Mouse (Mus musculus): Measurements from ENCODE around the gene Itch.
"Not testable (repeated sequence)": the region's sequence is repeated elsewhere in the genome, so short reads cannot be mapped to it uniquely, and the experiment has no call there.

Itch gene

DNA sequence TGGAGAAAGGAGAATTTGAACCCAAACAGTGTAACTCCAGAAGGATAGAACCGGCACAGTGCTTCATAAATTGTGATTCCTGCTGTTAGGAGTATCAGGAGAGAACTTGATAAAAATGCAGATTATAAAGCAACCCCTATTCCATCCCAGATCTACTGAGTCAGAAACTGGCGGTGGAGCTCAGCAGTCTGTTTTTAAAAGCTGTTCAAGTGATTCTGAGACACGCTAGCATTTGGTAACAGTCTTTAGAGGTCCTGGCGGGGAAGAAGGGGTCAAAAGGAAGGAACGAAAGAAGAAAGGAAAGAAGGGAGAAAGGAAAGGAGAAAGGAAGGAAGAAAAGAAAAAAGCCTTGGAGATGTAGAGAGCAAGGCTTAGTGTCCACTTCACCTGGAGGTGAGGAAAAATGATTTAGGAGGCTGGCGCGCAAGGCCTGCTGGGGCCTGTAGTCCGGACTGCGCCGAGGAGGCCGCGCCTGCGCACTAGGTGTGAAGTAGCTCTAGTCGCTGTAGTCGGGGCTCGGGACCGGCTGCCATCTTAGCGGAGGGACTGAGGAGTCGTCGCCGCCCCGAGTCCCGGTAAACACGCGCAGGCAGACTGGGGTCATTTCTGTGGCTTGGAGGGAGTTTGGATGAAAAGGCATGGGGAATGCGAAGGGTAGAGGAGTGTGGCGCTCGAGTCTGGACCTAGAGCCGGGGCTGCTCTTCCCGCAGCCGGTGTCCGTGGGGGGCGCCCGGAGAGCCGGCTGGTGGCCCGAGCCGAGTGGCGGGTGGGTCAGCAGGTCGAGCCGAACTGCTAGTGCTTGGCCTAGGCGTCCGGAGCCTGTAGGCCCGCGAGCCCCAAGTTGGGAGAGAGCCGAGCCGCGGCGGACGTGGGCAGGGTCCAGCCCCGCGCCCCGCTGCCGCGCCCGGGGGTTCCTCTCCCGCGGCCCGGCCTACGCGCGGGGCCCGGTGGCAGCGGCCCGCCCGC lies at the start of gene Itch:
Gene Itch, plus strand, starts transcription at position 499 of the 966 bp plus-strand sequence.
- in situ Hi-C loops (cut with MboI) = no loop called here

DNA sequence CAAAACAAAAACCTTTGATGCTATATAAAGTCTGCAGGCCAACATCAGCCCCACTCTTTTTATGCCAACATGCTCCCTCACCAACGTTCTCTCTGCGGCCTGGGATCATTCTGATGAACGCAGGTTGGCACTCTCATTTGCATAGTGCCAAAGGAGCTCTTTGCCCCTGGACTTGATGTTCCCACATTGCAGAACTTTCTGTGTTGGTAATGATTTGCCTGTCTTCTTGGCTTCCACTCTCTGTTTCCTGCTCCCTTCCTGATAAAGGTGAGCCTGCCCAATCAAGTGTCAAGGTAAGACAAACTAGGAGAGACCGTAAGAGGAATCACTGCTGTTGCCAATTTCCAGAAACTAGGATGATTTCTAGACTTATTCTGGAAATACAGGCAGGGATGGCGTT lies 48.8 kb upstream of the Itch start:
- in situ Hi-C loops (cut with MboI) = loop anchor here (25.0 kb wide), 1 partner anchor 103 kb away; no protein-coding TSS in a partner anchor

DNA sequence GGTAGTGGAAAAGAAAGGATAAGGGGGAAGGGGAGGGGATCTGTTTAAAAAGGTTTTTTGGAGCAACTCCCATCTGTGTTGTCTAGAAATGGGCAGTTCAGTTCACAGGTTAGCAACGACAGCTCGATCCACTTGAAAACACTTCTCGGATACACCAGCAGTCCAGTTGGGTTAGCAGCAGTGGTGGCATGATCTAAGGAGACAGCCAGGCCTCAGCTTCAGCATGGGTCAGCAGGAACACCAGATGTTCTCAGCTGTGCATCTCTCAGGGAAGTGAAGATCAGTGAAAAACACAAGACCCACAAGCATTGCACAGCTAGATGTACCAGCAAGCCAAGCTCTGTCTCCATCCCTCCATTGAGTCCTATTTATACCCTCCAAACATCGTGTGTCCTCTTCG lies 47.0 kb upstream of the Itch start:
- in situ Hi-C loops (cut with MboI) = loop anchor here (25.0 kb wide), 1 partner anchor 101 kb away; no protein-coding TSS in a partner anchor

DNA sequence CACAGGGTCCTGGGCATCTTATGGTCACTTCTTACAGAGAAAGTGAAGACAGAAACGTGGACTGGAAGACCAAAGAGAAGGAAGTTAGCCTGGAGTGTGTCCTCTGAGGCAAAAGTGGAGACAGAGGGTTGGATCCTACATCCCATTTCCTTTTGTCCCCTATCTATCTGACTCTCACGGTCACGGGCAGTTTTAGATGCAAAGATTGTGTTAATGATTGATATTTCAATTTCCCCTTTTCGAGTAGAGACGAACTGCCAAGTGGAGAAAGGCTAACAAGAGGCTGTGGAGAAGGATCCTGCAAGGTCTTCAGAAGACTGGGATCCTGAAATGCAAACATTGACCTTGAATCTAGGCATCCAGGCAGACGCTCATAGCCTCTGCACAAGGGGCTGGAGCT lies 45.0 kb upstream of the Itch start:
- in situ Hi-C loops (cut with MboI) = loop anchor here (25.0 kb wide), 1 partner anchor 99 kb away; no protein-coding TSS in a partner anchor

DNA sequence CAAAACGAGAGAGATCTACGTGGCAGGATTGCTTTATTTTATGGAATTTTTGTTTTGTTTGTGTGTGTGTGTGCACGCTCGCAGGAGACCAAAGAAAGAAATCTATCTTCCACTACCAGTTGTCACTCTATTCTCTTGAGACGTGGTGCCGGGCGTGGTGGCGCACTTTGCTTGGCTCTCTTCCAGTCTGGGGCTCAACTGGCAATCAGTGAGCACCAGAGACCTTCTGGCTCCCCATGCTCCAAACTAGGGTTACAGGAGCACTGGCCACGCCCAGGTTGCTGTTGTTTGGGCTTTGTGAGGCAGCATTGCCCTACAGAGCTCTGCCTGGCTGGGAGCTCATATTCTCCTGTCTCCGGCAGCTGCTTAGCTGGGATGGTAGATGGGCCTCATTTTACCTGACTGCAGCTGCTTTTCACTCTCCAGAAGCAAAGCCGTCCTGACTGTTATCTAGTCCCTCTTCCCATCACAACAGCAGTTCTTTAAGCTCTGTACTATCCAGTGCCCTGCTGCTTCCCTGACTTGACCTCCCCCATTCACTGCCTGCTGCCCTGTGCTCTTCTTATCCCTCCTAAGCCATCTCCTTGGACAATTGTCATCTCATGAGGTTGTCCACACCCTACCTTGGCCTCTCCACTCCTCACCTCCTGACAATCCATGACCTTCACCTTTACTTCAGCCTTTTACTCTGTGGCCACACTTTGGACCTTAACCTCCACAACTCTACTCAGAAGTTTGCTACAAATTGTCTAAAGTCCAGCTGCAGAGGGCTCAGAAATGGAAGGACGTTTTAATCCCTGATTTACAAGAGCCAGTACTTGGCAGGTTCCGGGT lies 42.2 kb upstream of the Itch start:
- in situ Hi-C loops (cut with MboI) = loop anchor here (25.0 kb wide), 1 partner anchor 96 kb away; no protein-coding TSS in a partner anchor

DNA sequence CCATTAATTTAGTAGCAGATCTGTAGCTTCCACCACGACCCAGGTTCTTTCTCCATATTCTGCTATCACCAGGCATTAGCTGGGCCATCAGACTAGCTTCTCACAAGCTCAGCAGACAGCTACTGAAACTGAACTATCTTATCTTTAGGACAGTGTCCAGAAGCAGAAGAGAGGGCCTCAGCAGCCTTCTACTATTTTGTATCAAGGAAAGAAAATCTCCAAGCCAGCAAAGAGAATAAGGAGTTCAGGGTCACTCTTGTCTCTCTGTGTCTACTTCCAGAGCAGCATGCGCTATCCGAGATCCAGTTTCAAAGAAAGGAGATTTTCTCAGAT lies 41.6 kb upstream of the Itch start:
- in situ Hi-C loops (cut with MboI) = loop anchor here (25.0 kb wide), 1 partner anchor 96 kb away; no protein-coding TSS in a partner anchor

DNA sequence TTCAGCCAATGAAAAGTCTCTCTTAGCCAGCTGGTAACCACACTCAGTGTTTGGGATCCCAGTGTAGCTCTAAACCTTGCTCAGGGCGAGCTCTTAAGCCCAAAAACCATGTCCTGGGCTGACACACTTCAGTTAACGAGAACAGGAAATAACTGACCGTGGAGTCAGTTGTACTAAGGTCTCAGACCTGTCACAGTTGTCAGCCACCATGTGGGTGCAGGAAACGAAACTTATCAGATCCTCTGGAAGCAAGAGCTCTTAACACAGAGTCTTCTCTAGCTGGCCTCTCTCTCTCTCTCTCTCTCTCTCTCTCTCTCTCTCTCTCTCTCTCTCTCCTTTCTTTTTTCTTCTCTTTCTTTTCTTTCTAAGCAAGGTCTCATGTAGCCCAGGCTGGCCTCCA lies 39.9 kb upstream of the Itch start:
- in situ Hi-C loops (cut with MboI) = loop anchor here (25.0 kb wide), 1 partner anchor 94 kb away; no protein-coding TSS in a partner anchor

DNA sequence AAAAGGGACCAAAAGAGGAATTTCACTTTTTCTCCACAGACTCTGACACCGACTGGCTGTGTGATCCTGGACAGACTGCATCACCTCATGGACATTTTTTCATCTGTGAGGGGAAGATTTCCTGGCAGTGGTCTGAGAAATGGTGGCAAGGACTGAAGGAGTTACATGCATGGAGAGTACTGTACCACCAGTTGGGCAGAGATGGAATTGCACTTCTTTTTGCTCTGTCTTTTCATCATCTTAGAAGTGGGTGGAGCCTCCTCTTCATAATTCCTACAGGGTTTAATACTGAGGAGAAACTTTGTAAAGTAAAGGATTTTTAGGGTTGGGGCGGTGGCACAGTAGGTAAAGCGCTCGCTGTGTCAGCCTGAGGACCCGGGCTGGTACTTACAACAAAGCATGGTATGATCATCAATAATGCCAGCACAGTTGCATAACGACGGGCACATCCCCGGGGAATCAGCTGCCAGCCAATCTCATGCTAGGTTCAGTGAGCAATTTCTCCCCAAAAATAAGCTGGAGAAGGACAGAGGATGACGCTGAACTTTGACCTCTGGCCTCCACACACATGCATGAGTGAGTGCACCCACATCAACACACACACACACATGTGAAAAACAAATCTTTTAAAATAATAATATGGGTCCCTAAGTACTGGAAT lies 34.5 kb upstream of the Itch start:
- in situ Hi-C loops (cut with MboI) = loop anchor here (25.0 kb wide), 1 partner anchor 88 kb away; no protein-coding TSS in a partner anchor

DNA sequence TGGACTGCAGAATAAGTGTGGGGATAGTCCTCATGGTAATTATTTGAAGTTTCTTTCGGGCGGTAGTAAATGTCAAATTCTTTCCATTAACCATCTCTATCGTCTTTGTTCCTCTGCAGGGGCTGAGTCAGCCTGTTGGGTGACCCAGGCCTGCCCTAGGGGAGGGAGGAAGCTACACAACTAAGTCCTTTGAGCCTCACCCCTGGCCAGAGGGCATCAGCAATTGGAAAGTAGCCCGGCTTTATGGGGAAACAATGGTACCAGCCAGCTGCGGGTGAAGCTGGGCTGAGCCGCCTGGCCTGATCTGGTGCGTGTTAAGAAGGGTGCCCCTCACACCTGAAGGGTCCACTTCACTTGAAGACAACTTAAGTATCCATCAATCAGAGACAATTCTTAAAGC lies 33.9 kb upstream of the Itch start:
- in situ Hi-C loops (cut with MboI) = loop anchor here (25.0 kb wide), 1 partner anchor 88 kb away; no protein-coding TSS in a partner anchor

DNA sequence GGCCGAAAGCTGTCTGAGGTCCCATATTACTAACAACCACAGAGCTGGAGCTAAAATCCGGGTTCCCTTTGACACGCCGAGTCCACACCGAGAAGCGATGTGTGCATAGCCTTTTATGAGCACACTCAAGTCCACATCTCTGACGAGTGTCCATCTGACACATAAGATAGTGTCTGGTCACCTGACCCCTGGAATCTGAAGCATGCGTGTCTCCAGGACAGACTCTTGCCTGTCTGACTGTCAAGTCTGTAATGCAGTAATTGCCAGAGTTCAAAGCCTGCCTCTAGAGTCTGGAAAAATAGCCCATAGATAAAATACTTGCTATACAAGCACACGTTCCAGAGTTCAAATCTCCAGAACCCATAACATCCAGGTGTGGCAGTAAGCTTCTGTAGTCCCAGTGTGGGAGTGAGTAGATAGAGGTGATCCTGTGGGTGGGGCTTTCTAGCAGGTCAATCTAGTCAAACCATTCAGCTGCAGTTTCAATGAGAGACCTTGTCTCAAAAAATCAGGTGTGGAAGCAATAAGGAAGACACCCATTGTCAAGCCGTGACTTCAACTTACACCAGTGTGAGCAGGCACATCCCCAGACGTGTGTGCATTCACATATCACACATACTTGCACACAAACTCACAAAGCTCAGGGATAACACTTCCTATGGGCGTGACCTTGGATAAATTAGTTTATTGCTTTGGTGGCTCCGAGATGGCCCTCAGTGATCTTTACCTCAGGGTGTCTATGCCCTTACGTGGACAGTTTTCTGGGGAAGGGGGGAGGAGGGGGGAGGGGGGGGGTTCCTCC lies 33.1 kb upstream of the Itch start:
- in situ Hi-C loops (cut with MboI) = loop anchor here (25.0 kb wide), 1 partner anchor 87 kb away; no protein-coding TSS in a partner anchor

DNA sequence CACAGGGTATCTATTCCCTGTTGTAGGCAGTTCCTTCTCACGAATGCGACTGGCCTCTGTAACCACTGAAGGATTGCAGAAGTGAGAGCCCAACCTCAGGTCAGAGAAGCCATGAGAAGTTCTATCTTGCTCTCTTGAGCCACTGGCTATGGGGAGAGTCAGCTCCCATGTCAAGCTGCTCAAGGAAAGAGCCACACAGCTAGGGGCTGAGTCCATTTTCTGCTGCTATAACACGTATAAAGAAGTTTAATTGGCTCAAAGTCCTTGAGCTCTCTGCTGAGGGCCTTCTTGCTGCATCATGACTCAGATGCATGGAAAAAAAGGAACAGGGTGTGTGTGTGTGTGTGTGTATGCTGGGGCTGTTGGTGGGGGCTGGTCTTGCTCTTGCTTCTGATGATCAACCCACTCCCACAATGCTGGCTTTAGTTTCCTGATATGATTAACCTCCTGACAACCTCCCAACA lies 32.5 kb upstream of the Itch start:
- in situ Hi-C loops (cut with MboI) = no loop called here

DNA sequence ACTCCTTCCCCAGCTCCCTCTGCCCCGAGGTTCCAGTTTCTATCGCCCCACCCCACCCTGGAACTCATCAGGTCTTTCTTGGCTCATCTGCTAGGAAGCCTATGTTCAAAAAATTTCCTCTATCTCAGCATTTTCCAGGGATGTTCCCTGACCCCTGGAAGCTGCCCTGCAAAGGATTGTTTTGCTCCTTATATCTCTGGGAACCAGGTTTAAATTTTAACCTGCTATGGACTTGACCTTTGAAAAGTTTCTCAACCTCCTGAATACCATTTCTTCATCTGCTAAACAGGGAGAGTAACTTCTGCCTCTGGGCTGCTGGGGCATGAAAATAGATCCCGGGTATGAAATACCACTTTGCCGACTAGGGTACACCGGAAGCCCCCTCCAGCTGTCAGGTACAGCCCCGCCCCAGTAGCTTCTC lies 31.5 kb upstream of the Itch start:
- in situ Hi-C loops (cut with MboI) = no loop called here

DNA sequence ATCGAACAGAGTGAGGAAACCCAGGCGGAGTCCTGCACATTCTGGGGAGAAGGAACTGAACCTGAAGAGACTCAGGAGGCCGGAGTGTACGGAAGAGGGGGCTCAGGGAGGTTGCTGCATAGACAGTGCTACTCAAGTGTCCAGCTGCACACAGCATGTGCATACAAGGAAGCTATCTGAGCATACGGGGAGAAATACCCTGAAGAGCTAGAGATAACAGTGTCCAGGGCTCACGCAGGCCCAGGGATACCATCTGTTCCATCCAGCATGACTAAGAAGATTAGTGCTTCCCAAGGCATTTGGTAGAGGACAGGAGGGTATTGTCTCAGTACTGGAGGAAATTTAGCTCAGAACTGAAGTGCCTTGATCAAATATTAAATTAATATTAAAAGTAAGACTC lies 29.7 kb upstream of the Itch start:
- in situ Hi-C loops (cut with MboI) = no loop called here

DNA sequence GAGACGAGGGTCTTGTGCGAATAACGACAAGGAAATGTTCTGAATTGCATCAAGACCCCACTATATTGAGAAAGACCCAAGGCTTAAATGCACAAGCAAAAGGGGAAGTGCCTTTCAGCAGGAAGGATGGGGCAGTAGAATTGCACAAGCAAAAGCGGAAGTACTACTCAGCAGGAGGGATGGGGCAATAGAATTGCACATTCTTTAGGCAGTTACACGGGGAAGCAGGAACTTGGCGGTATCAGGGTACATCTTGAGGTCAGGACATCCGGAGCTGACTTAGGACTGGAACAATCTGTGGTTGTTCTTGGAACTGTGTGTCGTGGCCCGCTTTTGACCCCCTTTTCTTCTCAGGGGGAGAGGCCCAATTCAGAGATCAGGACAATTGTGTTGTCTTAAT lies 26.0 kb upstream of the Itch start:
- in situ Hi-C loops (cut with MboI) = not testable (repeated sequence)

DNA sequence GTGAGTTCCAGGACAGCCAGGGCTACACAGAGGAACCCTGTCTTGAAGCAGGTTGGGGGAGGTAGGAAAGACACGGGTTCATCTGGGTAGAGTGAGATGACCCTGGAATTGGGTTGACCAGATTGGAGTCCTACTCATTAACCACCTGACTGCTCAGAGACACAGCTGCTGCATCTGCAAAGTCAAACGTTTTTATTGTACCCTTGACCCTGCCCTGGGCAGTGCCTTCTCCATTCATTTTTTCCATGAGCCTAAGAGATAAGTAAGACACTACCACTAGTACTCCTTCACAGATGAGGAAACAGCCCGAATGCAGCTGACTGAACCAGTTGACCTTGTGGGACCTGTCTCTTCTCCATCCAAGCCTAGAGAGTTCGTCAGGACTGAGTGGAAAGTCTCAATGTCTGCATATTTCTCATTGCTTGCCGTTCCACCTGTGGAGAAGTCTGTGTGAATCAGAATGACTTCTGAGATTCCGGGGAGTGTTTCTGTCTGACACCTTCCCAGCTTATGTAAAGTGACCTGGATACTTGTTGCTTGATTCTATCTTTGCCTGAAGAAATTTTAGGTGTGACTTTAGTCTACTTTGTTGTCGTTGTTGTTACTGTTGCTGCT lies 18.0 kb upstream of the Itch start:
- in situ Hi-C loops (cut with MboI) = no loop called here

DNA sequence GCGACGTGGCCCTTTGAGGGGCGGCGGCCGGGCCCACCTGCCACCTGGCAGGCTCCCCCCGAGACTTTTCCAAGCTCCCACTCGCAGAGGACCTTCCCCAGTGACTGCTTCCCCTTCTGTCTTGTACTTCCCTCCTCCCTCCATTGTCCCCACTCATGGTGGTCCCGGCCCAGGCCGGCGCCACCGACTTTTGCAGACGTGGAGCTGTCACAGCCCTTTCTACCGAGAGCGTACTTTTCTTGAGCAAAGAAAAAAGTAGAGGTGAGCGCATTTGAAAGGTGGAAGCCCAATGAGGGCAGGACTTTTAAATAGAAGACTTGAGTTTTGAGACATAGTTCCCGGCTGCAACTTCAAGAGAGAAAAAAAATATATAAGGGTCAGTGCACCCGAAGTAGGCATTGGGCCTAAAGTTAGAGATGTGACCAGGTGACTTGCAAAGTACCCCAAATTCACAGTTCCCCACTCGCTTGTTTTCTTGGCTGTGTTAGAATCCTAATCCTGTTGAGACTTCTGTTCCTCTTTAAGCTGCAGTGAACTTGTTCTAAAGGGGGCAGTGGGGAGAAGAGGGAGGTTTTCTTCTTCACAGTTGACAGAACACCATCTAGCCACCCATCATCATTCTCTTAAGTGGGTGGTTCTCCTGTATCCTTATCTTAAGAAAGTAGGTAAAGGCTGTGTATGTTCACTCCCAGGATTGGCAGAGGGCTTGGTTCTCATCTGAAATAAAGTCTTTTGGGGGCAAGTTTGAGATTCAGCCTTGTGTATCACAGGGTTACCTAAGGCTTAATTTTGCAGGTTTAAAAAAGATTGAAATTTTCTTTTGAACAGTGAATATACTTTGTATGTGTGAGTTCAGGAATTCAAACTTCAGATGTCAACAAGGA lies 910 bp downstream of the Itch start:
- in situ Hi-C loops (cut with MboI) = no loop called here

DNA sequence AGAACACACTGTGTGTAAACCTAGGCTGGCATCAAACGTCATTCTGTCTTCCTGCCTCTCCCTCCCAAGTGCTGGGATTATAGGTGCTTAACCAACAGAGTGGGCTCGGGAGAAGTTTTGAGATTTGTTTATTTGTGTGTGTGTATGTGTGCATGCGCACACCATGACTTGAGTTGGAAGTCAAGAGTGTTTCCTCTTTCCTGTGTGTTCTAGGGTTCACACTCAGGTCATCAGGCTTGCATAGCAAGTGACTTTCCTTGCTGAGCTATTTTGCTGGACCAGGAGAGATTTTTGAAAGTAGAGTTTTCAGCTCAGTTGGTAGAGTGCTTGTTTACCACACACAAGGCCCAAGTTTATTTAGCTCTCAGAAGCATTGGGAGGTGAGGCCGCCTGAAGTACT lies 1.8 kb downstream of the Itch start:
- in situ Hi-C loops (cut with MboI) = no loop called here

DNA sequence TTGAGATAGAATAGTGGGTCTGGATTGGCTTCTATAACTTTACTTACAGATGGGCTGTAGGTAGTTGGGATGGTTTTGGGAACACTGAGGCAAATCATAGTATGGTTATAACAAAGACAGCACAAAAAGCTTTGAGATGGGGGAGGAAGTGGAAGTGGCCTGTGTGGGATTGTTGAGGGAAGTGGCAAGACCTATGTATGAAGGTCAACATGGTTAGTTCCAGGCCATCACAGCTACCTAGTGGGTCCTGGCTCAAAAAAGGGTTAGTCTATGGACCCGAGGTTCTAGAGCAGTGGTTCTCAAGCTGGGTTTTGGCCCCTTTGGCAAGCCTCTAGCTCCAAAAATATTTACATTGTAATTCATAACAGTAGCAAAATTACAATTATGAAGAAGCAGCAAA lies 2.2 kb downstream of the Itch start:
- in situ Hi-C loops (cut with MboI) = no loop called here

DNA sequence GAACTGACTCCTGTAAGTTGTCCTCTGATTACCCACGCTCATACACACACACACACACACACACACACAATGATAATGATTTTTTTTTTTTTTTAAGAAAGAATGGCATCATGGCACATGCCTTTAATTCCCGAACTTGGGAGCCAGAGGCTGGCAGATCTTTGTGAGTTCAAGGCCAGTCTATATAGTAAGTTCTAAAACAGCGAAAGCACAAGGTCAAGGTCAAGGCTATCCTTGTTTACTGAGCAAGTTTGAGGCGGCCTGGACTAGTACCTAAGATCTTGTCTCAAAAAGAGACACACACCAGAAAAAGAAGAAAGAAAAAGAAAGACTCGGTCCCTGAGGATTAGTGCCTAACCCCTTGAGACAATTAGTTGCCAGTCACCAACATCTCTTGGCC lies 7.7 kb downstream of the Itch start:
- in situ Hi-C loops (cut with MboI) = no loop called here
